Mouse (Mus musculus): ENCODE data around the gene Zswim8. TPM values are rescaled to one million over a fixed set of nuclear protein-coding genes. Genes with fewer than 3 reads are reported as not detected.

Zswim8 gene
- polyA plus RNA-seq, 1 experiment from 2014 or later = 162 TPM

- no peak for DNase-seq (ENCODE audit: low read depth, low spot score)
- in situ Hi-C loops (cut with MboI; ENCODE audit: low pct_unique_long_range_greater_than_20kb) = no loop called here
- H3K27me3 ChIP-seq = no peaks in the 10 kb centered on the region
- CTCF ChIA-PET = interaction anchor here (1.0 kb wide), 1 partner anchor 11 kb away, joined by 3 read pairs; no protein-coding TSS in a partner anchor
- TF ChIP-seq CTCF (IDR thresholded peaks at IDR 0.05) = no peak
- ATAC-seq = no peak
- POLR2A ChIA-PET = interaction anchor here (1.3 kb wide), 1 partner anchor 19 kb away, joined by 3 read pairs; the partner anchor contains the start of gene Zswim8
Observed at GRCm38 (mm10) chr14:20725660-20726339, 18.4 kb downstream of the Zswim8 start.

GRCm38 (mm10) chr14:20729871-20730270, 22.5 kb downstream of the Zswim8 start:
- ChIA-PET POLR2A (no interaction called here), CTCF (no interaction called here)
- ATAC-seq (no peak), DNase-seq (ENCODE audit: low read depth, low spot score) (no peak)
- in situ Hi-C loops (cut with MboI; ENCODE audit: low pct_unique_long_range_greater_than_20kb) = no loop called here
- no peaks in the 10 kb centered on the region for H3K27me3 ChIP-seq
- TF ChIP-seq CTCF (IDR thresholded peaks at IDR 0.05) = no peak

- ChIA-PET POLR2A (interaction anchor here (1.0 to 1.1 kb wide), 3 partner anchors 9 to 31 kb away, joined by 3 read pairs; partner anchors contain the start of gene Zswim8), CTCF (no interaction called here)
- DNase-seq (ENCODE audit: low read depth, low spot score) (no peak), ATAC-seq (no peak)
- in situ Hi-C loops (cut with MboI; ENCODE audit: low pct_unique_long_range_greater_than_20kb) = no loop called here
- TF ChIP-seq CTCF (IDR thresholded peaks at IDR 0.05) = no peak
- no peaks in the 10 kb centered on the region for H3K27me3 ChIP-seq
Observed at GRCm38 (mm10) chr14:20730853-20731602, 23.7 kb downstream of the Zswim8 start.

GRCm38 (mm10) chr14:20733041-20733951, 25.9 kb downstream of the Zswim8 start:
- POLR2A ChIA-PET = interaction anchor here (1.0 to 1.4 kb wide), 3 partner anchors 25 to 62 kb away, joined by 3 to 4 read pairs (median 4); partner anchors contain the start of gene Zswim8

GRCm38 (mm10) chr14:20733952-20734774, 26.8 kb downstream of the Zswim8 start, which contains the start of gene Ndst2:
Gene Ndst2, minus strand, starts transcription at chr14:20734562.
- ChIA-PET POLR2A (interaction anchor here (1.0 to 1.4 kb wide), 3 partner anchors 26 to 61 kb away, joined by 3 to 4 read pairs (median 4); partner anchors contain the start of gene Zswim8), CTCF (interaction anchor here (1.2 to 1.7 kb wide), 2 partner anchors 10 to 17 kb away, joined by 5 to 6 read pairs; no protein-coding TSS in a partner anchor)
- ATAC-seq = peak; percentile 82
- TF ChIP-seq CTCF (IDR thresholded peaks at IDR 0.05) = no peak
- in situ Hi-C loops (cut with MboI; ENCODE audit: low pct_unique_long_range_greater_than_20kb) = no loop called here
- H3K27me3 ChIP-seq = no peaks in the 10 kb centered on the region
- DNase-seq (ENCODE audit: low read depth, low spot score) = no peak

More at GRCm38 (mm10) chr14:20733041-20733951, 25.9 kb downstream of the Zswim8 start:
- in situ Hi-C loops (cut with MboI; ENCODE audit: low pct_unique_long_range_greater_than_20kb) = no loop called here
- H3K27me3 ChIP-seq = no peaks in the 10 kb centered on the region
- DNase-seq (ENCODE audit: low read depth, low spot score) = no peak
- ATAC-seq = no peak
- CTCF ChIA-PET = interaction anchor here (1.2 to 1.7 kb wide), 2 partner anchors 9 to 16 kb away, joined by 5 to 6 read pairs; no protein-coding TSS in a partner anchor
- TF ChIP-seq CTCF (IDR thresholded peaks at IDR 0.05) = no peak

GRCm38 (mm10) chr14:20735052-20735451, 27.7 kb downstream of the Zswim8 start:
- TF ChIP-seq CTCF (IDR thresholded peaks at IDR 0.05) = no peak
- POLR2A ChIA-PET = no interaction called here
- CTCF ChIA-PET = no interaction called here

GRCm38 (mm10) chr14:20735892-20736390, 28.6 kb downstream of the Zswim8 start:
- no peak for TF ChIP-seq CTCF (IDR thresholded peaks at IDR 0.05)
- in situ Hi-C loops (cut with MboI; ENCODE audit: low pct_unique_long_range_greater_than_20kb) = loop anchor here (5.0 kb wide), 1 partner anchor 136 kb away; no protein-coding TSS in a partner anchor
- CTCF ChIA-PET = interaction anchor here (1.7 to 2.5 kb wide), 2 partner anchors 12 to 30 kb away, joined by 4 to 7 read pairs; no protein-coding TSS in a partner anchor
- DNase-seq (ENCODE audit: low read depth, low spot score) = no peak
- ATAC-seq = no peak
- POLR2A ChIA-PET = no interaction called here
- H3K27me3 ChIP-seq = no peaks in the 10 kb centered on the region

More at GRCm38 (mm10) chr14:20735052-20735451, 27.7 kb downstream of the Zswim8 start:
- in situ Hi-C loops (cut with MboI; ENCODE audit: low pct_unique_long_range_greater_than_20kb) = loop anchor here (5.0 kb wide), 1 partner anchor 137 kb away; no protein-coding TSS in a partner anchor
- no peak for DNase-seq (ENCODE audit: low read depth, low spot score)
- ATAC-seq = no peak
- no peaks in the 10 kb centered on the region for H3K27me3 ChIP-seq

- in situ Hi-C loops (cut with MboI; ENCODE audit: low pct_unique_long_range_greater_than_20kb) = loop anchor here (5.0 kb wide), 1 partner anchor 135 kb away; no protein-coding TSS in a partner anchor
Observed at GRCm38 (mm10) chr14:20737306-20737705, 30.0 kb downstream of the Zswim8 start.

More at GRCm38 (mm10) chr14:20737306-20737705, 30.0 kb downstream of the Zswim8 start:
- ChIA-PET CTCF (interaction anchor here (0.5 to 2.5 kb wide), 10 partner anchors 9 to 269 kb away, joined by 3 to 7 read pairs (median 4); no protein-coding TSS in a partner anchor), POLR2A (interaction anchor here (1.4 kb wide), 1 partner anchor 28 kb away, joined by 5 read pairs; no protein-coding TSS in a partner anchor)
- DNase-seq (ENCODE audit: low read depth, low spot score) (no peak), ATAC-seq (peak; percentile 27)
- H3K27me3 ChIP-seq = no peaks in the 10 kb centered on the region
- no peak for TF ChIP-seq CTCF (IDR thresholded peaks at IDR 0.05)
